Mouse (Mus musculus): ENCODE results near the gene Nid1.
"Not testable (repeated sequence)": the region's sequence is repeated elsewhere in the genome, so short reads cannot be mapped to it uniquely, and the experiment has no call there.

GRCm38 (mm10) chr13:13403839-13404238 is 33.5 kb upstream of the Nid1 start:
- not testable (repeated sequence) for TF ChIP-seq CTCF, POLR2A (IDR thresholded peaks at IDR 0.05; ENCODE audit: extremely low read depth, insufficient read depth, low read length)
